Mouse (Mus musculus) midbrain, embryonic 12.5 days (tissue): ENCODE data around the gene Pgm2. TPM values are rescaled to one million over a fixed set of nuclear protein-coding genes. Genes with fewer than 3 reads are reported as not detected.
A peak's percentile ranks its signal among the peaks of the same experiment; 100 is the strongest.

Experiments used
- ATAC-seq: fragments of 200-750 bp; cut with Nextera tagmentation; 2 replicates; pipeline ENCODE4 v1.8.0; 2017; ENCODE audit warnings: low read depth, moderate TSS enrichment, moderate library complexity; ENCODE audit not compliant: low FRiP score
- H3K27ac ChIP-seq: fragments of 300-500 bp; sonication (generic); replicated peaks from 2 replicates; pipeline ENCODE4 v1.5.1; 2016; ENCODE audit warnings: mild to moderate bottlenecking
- H3K27me3 ChIP-seq: fragments of 300-500 bp; sonication (generic); 2 replicates; pipeline ENCODE4 v1.6.1; 2016; ENCODE audit warnings: mild to moderate bottlenecking
- H3K36me3 ChIP-seq: fragments of 300-500 bp; sonication (generic); 2 replicates; pipeline ENCODE4 v1.6.1; 2016
- H3K4me1 ChIP-seq: fragments of 300-500 bp; sonication (generic); 2 replicates; pipeline ENCODE4 v1.6.1; 2016
- H3K4me2 ChIP-seq: fragments of 300-500 bp; sonication (generic); replicated peaks from 2 replicates; pipeline ENCODE4 v1.6.1; 2016; ENCODE audit warnings: mild to moderate bottlenecking, moderate library complexity
- H3K4me3 ChIP-seq: fragments of 300-500 bp; sonication (generic); 2 replicates; pipeline ENCODE4 v1.5.1; 2016; ENCODE audit warnings: mild to moderate bottlenecking
- H3K9ac ChIP-seq: fragments of 300-500 bp; sonication (generic); replicated peaks from 2 replicates; pipeline ENCODE4 v1.6.1; 2016; ENCODE audit warnings: mild to moderate bottlenecking, moderate library complexity
- H3K9me3 ChIP-seq: fragments of 300-500 bp; sonication (generic); 2 replicates; pipeline ENCODE4 v1.6.1; 2016; ENCODE audit warnings: mild to moderate bottlenecking
- WGBS: fragments of 180-500 bp; shearing (Covaris S2); methylation state at CpG from one replicate; pipeline ENCODE4 v1.1.7; 2016; 5-methylcytosine and 5-hydroxymethylcytosine counted together
- polyA plus RNA-seq: library from polyadenylated mRNA; unstranded; fragments of >200 nt; fragmentation: Nextera tagmentation; extraction: Ambion mirVana; gene quantifications from 2 replicates; pipeline ENCODE4 v1.2.1, GENCODE M21; 2016

Pgm2 gene
- 25.1 and 25.3 TPM in 2 replicates for polyA plus RNA-seq

GRCm38 (mm10) chr5:64092748-64093292 is at the start of gene Pgm2:
TSS of gene Pgm2 (plus strand) at chr5:64092950.
- peak within 1 kb of the TSS; percentile 87 for H3K4me2 ChIP-seq
- no peaks in the 10 kb centered on the region for H3K36me3 ChIP-seq
- peak within 1 kb of the TSS; percentile 72 for H3K4me3 ChIP-seq
- H3K4me1 ChIP-seq: peaks cover 7% of the 10 kb centered on the region; the same call in 1 of the 2 replicates
- peak within 1 kb of the TSS; percentile 80 for H3K9ac ChIP-seq
- WGBS: 1% methylated on average over 41 of the region's 43 CpGs
- ATAC-seq: peak; percentile 97
- H3K9me3 ChIP-seq: no peaks in the 10 kb centered on the region
- peaks cover 13% of the 10 kb centered on the region; the same call in 1 of the 2 replicates for H3K27me3 ChIP-seq
- peak within 1 kb of the TSS; percentile 68 for H3K27ac ChIP-seq

- Histone ChIP-seq H3K36me3 (no peaks in the 10 kb centered on the region), H3K27me3 (no peaks in the 10 kb centered on the region), H3K27ac (0 out of 2 replicates have a peak overlapping the region, but pooled peaks have one; percentile 27), H3K9ac (no peak overlapping the region), H3K4me1 (peaks cover 30% of the 10 kb centered on the region), H3K4me2 (0 out of 2 replicates have a peak overlapping the region, but pooled peaks have one; percentile 14), H3K9me3 (no peaks in the 10 kb centered on the region), H3K4me3 (no peak overlapping the region)
- WGBS: 49% methylated on average over 5 of the region's 5 CpGs
- peak; percentile 74 for ATAC-seq
These were observed 48.9 kb upstream of the Pgm2 start for GRCm38 (mm10) chr5:64043694-64044453.

GRCm38 (mm10) chr5:64044790-64045189 is 48.0 kb upstream of the Pgm2 start:
- H3K27ac ChIP-seq: peak overlapping the region; percentile 25; the same call in 1 of the 2 replicates
- peaks cover 30% of the 10 kb centered on the region for H3K4me1 ChIP-seq
- WGBS: 95% methylated on average over 18 of the region's 18 CpGs
- H3K4me3 ChIP-seq: no peak overlapping the region
- H3K9ac ChIP-seq: no peak overlapping the region
- H3K36me3 ChIP-seq: no peaks in the 10 kb centered on the region
- H3K4me2 ChIP-seq: no peak overlapping the region
- no peaks in the 10 kb centered on the region for H3K27me3 ChIP-seq
- no peaks in the 10 kb centered on the region for H3K9me3 ChIP-seq
- ATAC-seq: no peak

GRCm38 (mm10) chr5:64045502-64045901 is 47.2 kb upstream of the Pgm2 start:
- H3K9me3 ChIP-seq: no peaks in the 10 kb centered on the region

GRCm38 (mm10) chr5:64046995-64047394 is 45.8 kb upstream of the Pgm2 start:
- Histone ChIP-seq H3K36me3 (no peaks in the 10 kb centered on the region), H3K9ac (no peak overlapping the region), H3K4me3 (no peak overlapping the region), H3K27ac (no peak overlapping the region), H3K27me3 (no peaks in the 10 kb centered on the region), H3K9me3 (no peaks in the 10 kb centered on the region), H3K4me1 (peaks cover 30% of the 10 kb centered on the region), H3K4me2 (no peak overlapping the region)
- ATAC-seq: no peak
- 78% methylated on average over 11 of the region's 11 CpGs for WGBS

More at GRCm38 (mm10) chr5:64045502-64045901, 47.2 kb upstream of the Pgm2 start:
- peaks cover 30% of the 10 kb centered on the region for H3K4me1 ChIP-seq
- H3K4me3 ChIP-seq: no peak overlapping the region
- no peak overlapping the region for H3K4me2 ChIP-seq
- peak; percentile 72 for ATAC-seq
- no peak overlapping the region for H3K27ac ChIP-seq
- H3K9ac ChIP-seq: no peak overlapping the region
- no peaks in the 10 kb centered on the region for H3K36me3 ChIP-seq
- 73% methylated on average over 8 of the region's 8 CpGs for WGBS
- no peaks in the 10 kb centered on the region for H3K27me3 ChIP-seq

- Histone ChIP-seq H3K9ac (no peak overlapping the region), H3K4me1 (peaks cover 30% of the 10 kb centered on the region), H3K9me3 (no peaks in the 10 kb centered on the region), H3K4me2 (no peak overlapping the region), H3K27ac (no peak overlapping the region), H3K4me3 (no peak overlapping the region), H3K36me3 (no peaks in the 10 kb centered on the region), H3K27me3 (no peaks in the 10 kb centered on the region)
- 60% methylated on average over 6 of the region's 6 CpGs for WGBS
- ATAC-seq: no peak
These were observed 44.8 kb upstream of the Pgm2 start for GRCm38 (mm10) chr5:64047921-64048320.

- Histone ChIP-seq H3K27ac (no peak overlapping the region), H3K27me3 (no peaks in the 10 kb centered on the region), H3K36me3 (no peaks in the 10 kb centered on the region), H3K4me3 (no peak overlapping the region), H3K9me3 (no peaks in the 10 kb centered on the region), H3K9ac (no peak overlapping the region), H3K4me2 (no peak overlapping the region), H3K4me1 (peaks cover 26% of the 10 kb centered on the region)
- 50% methylated on average over 3 of the region's 3 CpGs for WGBS
- no peak for ATAC-seq
These were observed 44.1 kb upstream of the Pgm2 start for GRCm38 (mm10) chr5:64048605-64049004.

GRCm38 (mm10) chr5:64049256-64049655 is 43.5 kb upstream of the Pgm2 start:
- WGBS: 88% methylated on average over 5 of the region's 5 CpGs

GRCm38 (mm10) chr5:64053010-64053409 is 39.7 kb upstream of the Pgm2 start:
- Histone ChIP-seq H3K4me1 (peaks cover 6% of the 10 kb centered on the region), H3K4me2 (no peak overlapping the region), H3K27me3 (no peaks in the 10 kb centered on the region), H3K9me3 (0 out of 2 replicates have a peak, but pooled peaks cover 4% of the 10 kb centered on the region), H3K27ac (no peak overlapping the region), H3K36me3 (no peaks in the 10 kb centered on the region), H3K9ac (no peak overlapping the region), H3K4me3 (no peak overlapping the region)
- WGBS: 88% methylated on average over 5 of the region's 5 CpGs
- no peak for ATAC-seq

More at GRCm38 (mm10) chr5:64049256-64049655, 43.5 kb upstream of the Pgm2 start:
- no peak overlapping the region for H3K4me3 ChIP-seq
- H3K27ac ChIP-seq: no peak overlapping the region
- ATAC-seq: no peak
- no peaks in the 10 kb centered on the region for H3K36me3 ChIP-seq
- no peak overlapping the region for H3K9ac ChIP-seq
- peaks cover 20% of the 10 kb centered on the region for H3K4me1 ChIP-seq
- no peak overlapping the region for H3K4me2 ChIP-seq
- no peaks in the 10 kb centered on the region for H3K9me3 ChIP-seq
- no peaks in the 10 kb centered on the region for H3K27me3 ChIP-seq

GRCm38 (mm10) chr5:64056210-64056609 is 36.5 kb upstream of the Pgm2 start:
- H3K27me3 ChIP-seq: no peaks in the 10 kb centered on the region
- WGBS: 97% methylated on average over 6 of the region's 6 CpGs
- H3K9ac ChIP-seq: no peak overlapping the region
- H3K4me2 ChIP-seq: no peak overlapping the region
- H3K4me1 ChIP-seq: no peaks in the 10 kb centered on the region
- 0 out of 2 replicates have a peak, but pooled peaks cover 4% of the 10 kb centered on the region for H3K9me3 ChIP-seq
- no peaks in the 10 kb centered on the region for H3K36me3 ChIP-seq
- no peak for ATAC-seq
- H3K4me3 ChIP-seq: no peak overlapping the region
- H3K27ac ChIP-seq: no peak overlapping the region

GRCm38 (mm10) chr5:64060881-64061280 is 31.9 kb upstream of the Pgm2 start:
- Histone ChIP-seq H3K9me3 (no peaks in the 10 kb centered on the region), H3K4me3 (no peak overlapping the region), H3K36me3 (no peaks in the 10 kb centered on the region), H3K27ac (no peak overlapping the region), H3K4me1 (no peaks in the 10 kb centered on the region), H3K4me2 (no peak overlapping the region), H3K9ac (no peak overlapping the region), H3K27me3 (no peaks in the 10 kb centered on the region)
- WGBS: 97% methylated on average over 8 of the region's 8 CpGs
- ATAC-seq: no peak

GRCm38 (mm10) chr5:64061643-64062042 is 31.1 kb upstream of the Pgm2 start:
- Histone ChIP-seq H3K9me3 (no peaks in the 10 kb centered on the region), H3K4me1 (no peaks in the 10 kb centered on the region), H3K4me2 (no peak overlapping the region), H3K4me3 (no peak overlapping the region), H3K27me3 (no peaks in the 10 kb centered on the region), H3K27ac (no peak overlapping the region), H3K9ac (no peak overlapping the region), H3K36me3 (no peaks in the 10 kb centered on the region)
- ATAC-seq: no peak
- 92% methylated on average over 7 of the region's 7 CpGs for WGBS
